Mouse (Mus musculus) myocyte (in vitro differentiated cells): Measurements from ENCODE around the gene Lamtor2.

Source experiments
- CEBPB ChIP-seq: IDR thresholded peaks from 2 replicates; pipeline ENCODE4 v1.6.1; 2011; ENCODE audit warnings: mild to moderate bottlenecking, moderate library complexity; ENCODE audit not compliant: poor library complexity, insufficient read depth, severe bottlenecking
- E2F4 ChIP-seq: IDR thresholded peaks from one replicate; pipeline ENCODE4 v1.6.1; 2011; ENCODE audit warnings: mild to moderate bottlenecking, control low read depth, moderate library complexity; ENCODE audit not compliant: insufficient read depth
- MAX ChIP-seq: IDR thresholded peaks from one replicate; pipeline ENCODE4 v1.6.1; 2011; ENCODE audit warnings: low read depth, mild to moderate bottlenecking, control low read depth
- MYOG ChIP-seq, 3 experiments: IDR thresholded peaks; one replicate each; pipeline ENCODE4 v1.6.1; 2011; ENCODE audit warnings: control low read depth in 2 of 3, low read depth in 2 of 3, mild to moderate bottlenecking in 2 of 3; ENCODE audit not compliant: insufficient read length in 2 of 3, control insufficient read depth in 1 of 3, insufficient read depth in 1 of 3
- POLR2A ChIP-seq: IDR thresholded peaks from one replicate; pipeline ENCODE4 v1.6.1; 2011; ENCODE audit warnings: low read depth, mild to moderate bottlenecking, control low read depth, moderate library complexity; ENCODE audit not compliant: insufficient read length
- POLR2AphosphoS2 ChIP-seq: IDR thresholded peaks from one replicate; pipeline ENCODE4 v1.6.1; 2011; ENCODE audit warnings: low read depth, control low read depth; ENCODE audit not compliant: insufficient read length
- TCF12 ChIP-seq: IDR thresholded peaks from one replicate; pipeline ENCODE4 v1.6.1; 2011; ENCODE audit warnings: mild to moderate bottlenecking, control low read depth; ENCODE audit not compliant: poor library complexity, insufficient read depth, severe bottlenecking

DNA sequence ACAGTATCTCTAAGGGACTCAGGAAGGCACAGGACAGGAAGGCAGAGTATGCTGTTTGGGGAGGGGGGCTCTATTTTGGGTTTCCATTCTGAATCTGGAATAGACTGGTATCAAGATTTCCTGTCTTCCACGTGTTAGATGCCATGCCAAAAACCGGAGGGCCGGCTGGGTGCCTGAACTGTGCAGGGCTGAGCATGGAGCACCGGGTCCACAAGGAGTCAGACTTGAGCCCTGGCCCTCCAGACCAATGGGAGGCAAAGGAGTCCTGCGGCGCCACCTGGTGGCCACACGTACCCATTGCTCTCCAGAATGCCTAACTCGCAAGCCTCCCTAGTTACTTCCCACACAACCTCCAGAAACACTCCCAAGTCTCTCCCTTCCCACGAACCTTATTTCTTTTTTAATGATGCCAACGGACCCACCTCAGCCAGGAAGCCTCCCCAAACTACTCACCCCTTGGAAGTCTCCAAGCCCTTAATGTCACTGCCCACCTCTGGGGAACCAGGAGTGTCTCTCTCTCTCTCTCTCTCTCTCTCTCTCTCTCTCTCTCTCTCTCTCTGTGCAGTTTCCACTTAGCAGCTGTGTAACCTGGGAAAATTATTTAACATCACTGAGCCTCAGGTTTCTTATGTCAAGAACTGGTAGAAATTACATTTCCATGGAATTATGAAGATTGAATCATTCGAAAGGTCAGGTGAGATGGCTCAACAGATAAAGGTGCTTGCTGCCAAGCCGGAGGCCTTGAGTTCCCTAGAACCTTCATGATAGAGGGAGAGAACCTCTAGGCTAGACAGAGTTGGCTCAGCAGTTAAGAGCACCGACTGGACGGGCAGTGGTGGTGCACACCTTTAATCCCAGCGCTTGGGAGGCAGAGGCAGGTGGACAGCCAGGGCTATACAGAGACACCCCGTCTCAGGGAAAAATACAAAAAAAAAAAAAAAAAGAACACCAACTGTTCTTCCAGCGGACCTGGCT, 26.4 kb downstream of the Lamtor2 start:
- TF ChIP-seq MAX (no peak), POLR2AphosphoS2 (peak; percentile 54), POLR2A (peak; percentile 28), E2F4 (no peak), CEBPB (no peak), TCF12 (no peak), MYOG (IDR thresholded peaks at IDR 0.05; ENCODE audit: control insufficient read depth in 1 of 3, insufficient read depth in 1 of 3, insufficient read length in 2 of 3, low read depth in 2 of 3) (peak in 1 of 3 experiments; percentile 5)
